Mouse (Mus musculus): ENCODE measurements at regions not wholly inside any gene's neighbourhood (a gene's known extent, or its start where the extent isn't known, plus 50 kb on each side); places are given as distances from the start of the nearest gene placed in this dataset.

GRCm38 (mm10) chr10:23712691-23713378 lies 74.2 kb downstream of the Rps12 start:
- TF ChIP-seq MYOG (IDR thresholded peaks at IDR 0.05; ENCODE audit: control insufficient read depth in 1 of 3, insufficient read depth in 1 of 3, insufficient read length in 2 of 3, low read depth in 2 of 3) (no peak), MAX (IDR thresholded peaks at IDR 0.05; ENCODE audit: low read depth) (no peak), USF1 (IDR thresholded peaks at IDR 0.05; ENCODE audit: low read depth) (no peak), POLR2A (IDR thresholded peaks at IDR 0.05; ENCODE audit: insufficient read length, low read depth) (no peak), TCF3 (IDR thresholded peaks at IDR 0.05; ENCODE audit: insufficient read length, low read depth) (no peak), REST (IDR thresholded peaks at IDR 0.05; ENCODE audit: insufficient read depth, insufficient read length) (no peak), E2F4 (IDR thresholded peaks at IDR 0.05; ENCODE audit: insufficient read depth) (no peak), POLR2AphosphoS2 (IDR thresholded peaks at IDR 0.05; ENCODE audit: insufficient read length, low read depth) (no peak), CEBPB (IDR thresholded peaks at IDR 0.05; ENCODE audit: insufficient read depth, poor library complexity, severe bottlenecking) (no peak), MYOD1 (IDR thresholded peaks at IDR 0.05; ENCODE audit: control insufficient read depth in 1 of 3, insufficient read length in 2 of 3, low read depth in 2 of 3) (no peak), TCF12 (IDR thresholded peaks at IDR 0.05; ENCODE audit: insufficient read depth, poor library complexity, severe bottlenecking) (no peak), SRF (IDR thresholded peaks at IDR 0.05; ENCODE audit: control insufficient read depth, insufficient read length, low read depth) (no peak)

All from myocyte (in vitro differentiated cells).